Mouse (Mus musculus) embryonic facial prominence, embryonic 10.5 days (tissue): ENCODE data around the gene Fam207a. TPM values are rescaled to one million over a fixed set of nuclear protein-coding genes. Genes with fewer than 3 reads are reported as not detected.

ENCODE experiments used
- DNase-seq: peaks from one replicate; pipeline ENCODE4 v3.0.0-alpha.2; 2017; ENCODE audit warnings: low spot score
- H3K27ac ChIP-seq: fragments of 300-500 bp; sonication (generic); replicated peaks from 2 replicates; pipeline ENCODE4 v1.5.1; 2016; ENCODE audit warnings: mild to moderate bottlenecking
- H3K27me3 ChIP-seq: fragments of 300-500 bp; sonication (generic); replicated peaks from 2 replicates; pipeline ENCODE4 v1.6.1; 2016; ENCODE audit warnings: low read depth, mild to moderate bottlenecking; ENCODE audit not compliant: poor library complexity, severe bottlenecking
- H3K36me3 ChIP-seq: fragments of 300-500 bp; sonication (generic); replicated peaks from 2 replicates; pipeline ENCODE4 v1.6.1; 2016; ENCODE audit warnings: mild to moderate bottlenecking, moderate library complexity
- H3K4me1 ChIP-seq: fragments of 300-500 bp; sonication (generic); 2 replicates; pipeline ENCODE4 v1.6.1; 2016
- H3K4me3 ChIP-seq: fragments of 300-500 bp; sonication (generic); 2 replicates; pipeline ENCODE4 v1.5.1; 2016; ENCODE audit warnings: mild to moderate bottlenecking, moderate library complexity
- H3K9me3 ChIP-seq: fragments of 300-500 bp; sonication (generic); 2 replicates; pipeline ENCODE4 v1.6.1; 2016; ENCODE audit warnings: mild to moderate bottlenecking
- WGBS: fragments of 180-500 bp; shearing (Covaris S2); methylation state at CpG from one replicate; pipeline ENCODE4 v1.1.7; 2016; 5-methylcytosine and 5-hydroxymethylcytosine counted together
- polyA plus RNA-seq: library from polyadenylated mRNA; unstranded; fragments of >200 nt; fragmentation: Nextera tagmentation; extraction: Ambion mirVana; gene quantifications from 2 replicates; pipeline ENCODE4 v1.2.1, GENCODE M21; 2016

Fam207a gene
- polyA plus RNA-seq, 1 experiment from 2014 or later: 43.9 TPM

DNA sequence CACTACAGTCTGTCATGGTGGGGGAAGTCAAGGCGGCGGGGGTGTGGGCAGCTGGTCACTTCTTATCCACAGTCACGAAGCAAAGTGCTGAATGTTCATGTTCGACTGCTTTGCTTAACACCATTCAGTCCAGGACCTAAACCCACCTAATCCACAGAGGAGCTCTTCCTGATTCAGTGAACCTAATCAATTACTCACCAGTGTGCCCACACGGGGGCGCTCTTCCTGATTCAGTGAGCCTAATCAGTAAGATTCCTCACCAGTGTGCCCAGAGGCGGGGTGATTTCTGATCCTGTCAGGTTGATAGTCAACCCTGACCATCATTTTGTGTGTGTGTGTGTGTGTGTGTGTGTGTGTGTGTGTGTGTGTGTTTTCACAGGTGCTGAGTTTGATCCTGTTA lies 27.6 kb upstream of the Fam207a start:
- Histone ChIP-seq H3K27me3 (no peaks in the 10 kb centered on the region), H3K9me3 (no peaks in the 10 kb centered on the region), H3K36me3 (no peaks in the 10 kb centered on the region), H3K4me1 (no peaks in the 10 kb centered on the region), H3K27ac (no peak overlapping the region), H3K4me3 (no peak overlapping the region)
- peak; percentile 47 for DNase-seq
- WGBS: 46% methylated on average over 7 of the region's 7 CpGs

GRCm38 (mm10) chr10:77541864-77542666 lies 26.5 kb upstream of the Fam207a start:
- Histone ChIP-seq H3K27me3 (no peaks in the 10 kb centered on the region), H3K27ac (no peak overlapping the region), H3K4me1 (no peaks in the 10 kb centered on the region), H3K4me3 (no peak overlapping the region), H3K9me3 (no peaks in the 10 kb centered on the region), H3K36me3 (no peaks in the 10 kb centered on the region)
- 83% methylated on average over 10 of the region's 10 CpGs for WGBS
- no peak for DNase-seq

DNA sequence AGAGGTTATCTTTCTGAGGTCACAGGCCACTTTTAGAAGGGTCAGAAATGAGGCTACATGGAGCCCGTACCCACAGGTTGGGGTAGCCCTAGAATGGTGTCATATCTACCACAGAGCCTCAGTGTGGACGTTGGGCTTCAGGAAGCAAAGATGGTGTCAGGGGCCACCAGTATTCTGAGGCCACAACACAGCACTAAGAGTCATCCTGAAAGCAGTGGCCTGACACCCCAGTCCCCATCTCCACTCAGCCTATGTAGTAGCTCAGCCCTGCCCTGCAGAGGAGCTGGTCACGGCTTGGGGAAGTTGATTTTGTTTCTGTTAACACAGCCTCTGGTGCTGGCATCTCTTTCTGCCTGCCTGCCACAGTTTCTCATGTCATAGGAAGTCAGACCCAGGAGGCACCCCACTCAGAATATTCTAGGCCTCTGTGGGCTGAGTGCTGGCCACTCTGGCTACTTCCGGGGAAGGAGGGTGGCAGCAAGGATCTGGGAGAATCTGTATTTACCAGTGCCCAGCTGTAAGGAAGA lies 25.1 kb upstream of the Fam207a start:
- Histone ChIP-seq H3K27me3 (no peaks in the 10 kb centered on the region), H3K36me3 (no peaks in the 10 kb centered on the region), H3K4me1 (no peaks in the 10 kb centered on the region), H3K4me3 (no peak overlapping the region), H3K27ac (no peak overlapping the region), H3K9me3 (no peaks in the 10 kb centered on the region)
- 81% methylated on average over 4 of the region's 4 CpGs for whole genome bisulfite sequencing
- DNase-seq: no peak

- no peaks in the 10 kb centered on the region for H3K27me3 ChIP-seq
- DNase-seq: no peak
- no peaks in the 10 kb centered on the region for H3K4me1 ChIP-seq
- no peaks in the 10 kb centered on the region for H3K9me3 ChIP-seq
- H3K27ac ChIP-seq: no peak overlapping the region
- no peak overlapping the region for H3K4me3 ChIP-seq
- H3K36me3 ChIP-seq: no peaks in the 10 kb centered on the region
- 84% methylated on average over 7 of the region's 7 CpGs for WGBS
Observed at GRCm38 (mm10) chr10:77539320-77539945, 23.8 kb upstream of the Fam207a start.

- 85% methylated on average over 11 of the region's 11 CpGs for WGBS
- H3K36me3 ChIP-seq: no peaks in the 10 kb centered on the region
Observed at GRCm38 (mm10) chr10:77537215-77538209, 21.9 kb upstream of the Fam207a start.

DNA sequence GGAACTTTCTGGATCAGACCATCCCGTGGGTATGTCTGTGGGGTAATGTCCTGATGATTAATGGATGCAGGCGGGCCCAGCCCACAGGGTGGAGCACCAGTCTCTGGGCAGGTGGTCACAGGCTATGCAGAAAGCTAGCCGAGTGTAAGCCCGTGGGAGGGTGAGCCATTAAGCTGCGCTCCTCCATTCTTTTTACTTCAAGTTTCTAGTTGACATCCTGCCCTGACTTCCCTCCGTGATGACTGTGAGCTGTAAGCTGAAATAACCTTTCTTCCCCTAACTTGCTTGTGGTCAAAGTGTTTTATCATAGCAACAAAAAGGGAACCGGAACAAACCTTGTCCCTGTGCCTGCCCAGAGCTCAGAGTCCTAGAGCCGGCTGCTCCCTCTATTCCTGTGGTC lies 21.1 kb upstream of the Fam207a start:
- Histone ChIP-seq H3K9me3 (no peaks in the 10 kb centered on the region), H3K27ac (no peak overlapping the region), H3K4me3 (no peak overlapping the region), H3K36me3 (no peaks in the 10 kb centered on the region), H3K4me1 (no peaks in the 10 kb centered on the region; the same call in 1 of the 2 replicates), H3K27me3 (no peaks in the 10 kb centered on the region)
- no peak for DNase-seq
- WGBS: 80% methylated on average over 8 of the region's 8 CpGs

More at GRCm38 (mm10) chr10:77537215-77538209, 21.9 kb upstream of the Fam207a start:
- Histone ChIP-seq H3K4me3 (no peak overlapping the region), H3K4me1 (no peaks in the 10 kb centered on the region; the same call in 1 of the 2 replicates), H3K27ac (no peak overlapping the region), H3K27me3 (no peaks in the 10 kb centered on the region), H3K9me3 (no peaks in the 10 kb centered on the region)
- DNase-seq: no peak

GRCm38 (mm10) chr10:77532020-77532413 lies 16.4 kb upstream of the Fam207a start:
- no peaks in the 10 kb centered on the region for H3K9me3 ChIP-seq
- H3K27me3 ChIP-seq: no peaks in the 10 kb centered on the region
- peaks cover 6% of the 10 kb centered on the region for H3K4me1 ChIP-seq
- no peak overlapping the region for H3K27ac ChIP-seq
- no peaks in the 10 kb centered on the region for H3K36me3 ChIP-seq
- H3K4me3 ChIP-seq: no peak overlapping the region
- no peak for DNase-seq
- 92% methylated on average over 1 of the region's 1 CpGs for WGBS

DNA sequence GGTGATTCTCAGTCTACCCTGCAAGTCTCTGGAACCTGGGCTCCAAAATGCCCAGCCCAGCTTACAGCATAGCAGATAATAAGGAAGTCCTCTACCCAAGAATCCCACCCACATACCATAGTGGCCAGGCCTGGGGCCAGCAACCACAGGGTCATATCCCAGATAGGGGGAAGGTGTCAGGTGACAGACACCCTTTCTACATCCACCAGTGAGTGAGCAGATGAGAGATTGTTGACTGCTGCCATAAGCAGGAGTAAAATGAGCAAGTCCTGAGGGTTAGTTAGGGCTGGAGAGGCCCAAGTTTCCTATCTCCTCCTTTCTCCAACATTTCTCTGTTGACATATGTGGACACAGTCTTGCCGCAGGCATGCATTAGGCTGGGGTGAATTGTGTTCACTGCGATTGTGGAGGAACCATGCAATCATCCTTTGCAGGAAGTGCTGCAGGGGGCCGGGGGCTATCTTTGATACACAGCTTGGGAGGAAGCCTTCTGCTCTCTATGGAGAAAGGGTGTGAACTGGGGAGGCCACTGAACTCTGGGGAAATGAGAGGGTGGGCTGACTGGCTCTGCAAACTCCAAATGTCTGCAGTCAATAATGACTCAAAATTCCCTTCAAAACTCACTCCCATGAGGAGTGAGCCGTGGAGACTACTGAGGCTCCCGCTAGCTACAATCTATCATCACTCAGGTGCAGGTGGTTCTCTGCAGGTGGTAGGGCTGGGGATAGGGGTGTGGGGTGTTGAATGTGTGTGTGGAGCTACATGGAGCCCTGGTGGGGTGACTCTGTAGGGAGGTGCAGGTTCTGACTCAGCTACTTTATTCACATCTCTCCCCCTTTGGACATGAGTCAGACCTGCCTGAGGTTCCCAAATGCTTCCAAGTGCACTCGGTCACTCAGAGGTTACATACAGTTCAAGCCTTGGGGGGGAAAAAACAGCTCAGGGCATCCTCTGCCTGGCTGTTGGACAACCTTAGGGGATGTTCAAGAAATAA lies 15.7 kb upstream of the Fam207a start:
- Histone ChIP-seq H3K9me3 (no peaks in the 10 kb centered on the region), H3K4me1 (peaks cover 6% of the 10 kb centered on the region), H3K27me3 (no peaks in the 10 kb centered on the region), H3K4me3 (no peak overlapping the region), H3K36me3 (no peaks in the 10 kb centered on the region), H3K27ac (no peak overlapping the region)
- DNase-seq: no peak
- 80% methylated on average over 6 of the region's 6 CpGs for WGBS

- no peak for DNase-seq
- Histone ChIP-seq H3K27me3 (no peaks in the 10 kb centered on the region), H3K27ac (no peak within 1 kb of the TSS), H3K4me1 (peaks cover 6% of the 10 kb centered on the region), H3K36me3 (no peaks in the 10 kb centered on the region), H3K4me3 (no peak within 1 kb of the TSS), H3K9me3 (no peaks in the 10 kb centered on the region)
- WGBS: 73% methylated on average over 9 of the region's 9 CpGs
Observed at GRCm38 (mm10) chr10:77530140-77530539, 14.6 kb upstream of the Fam207a start, which contains the start of gene Itgb2. Gene Itgb2, plus strand, starts transcription at chr10:77530252.

GRCm38 (mm10) chr10:77528634-77529033 lies 13.0 kb upstream of the Fam207a start:
- WGBS: 90% methylated on average over 6 of the region's 6 CpGs
- Histone ChIP-seq H3K9me3 (no peaks in the 10 kb centered on the region), H3K36me3 (no peaks in the 10 kb centered on the region), H3K27me3 (no peaks in the 10 kb centered on the region), H3K4me1 (peaks cover 6% of the 10 kb centered on the region), H3K27ac (no peak overlapping the region), H3K4me3 (no peak overlapping the region)
- DNase-seq: no peak

GRCm38 (mm10) chr10:77526488-77526887 lies 10.9 kb upstream of the Fam207a start:
- Histone ChIP-seq H3K36me3 (no peaks in the 10 kb centered on the region), H3K27me3 (peaks cover 18% of the 10 kb centered on the region; the same call in 1 of the 2 replicates), H3K4me1 (peaks cover 19% of the 10 kb centered on the region), H3K9me3 (no peaks in the 10 kb centered on the region), H3K4me3 (no peak overlapping the region), H3K27ac (no peak overlapping the region)
- WGBS: 81% methylated on average over 2 of the region's 2 CpGs
- no peak for DNase-seq
